Mouse (Mus musculus): ENCODE measurements around the gene Agpat2. TPM values are rescaled to one million over a fixed set of nuclear protein-coding genes. Genes with fewer than 3 reads are reported as not detected.
A peak's percentile ranks its signal among the peaks of the same experiment; 100 is the strongest.

Agpat2 gene
- polyA plus RNA-seq, 1 experiment from 2014 or later, result 7.3 TPM

MicroRNAs encoded within 50 kb of the gene (microRNA counts, 519-probe panel; counts per million panel counts)
- microRNA mmu-miR-126-3p (6,806 counts per million, percentile 94 among the panel's probes with 10 or more counts), microRNA mmu-miR-126-5p (4,745 counts per million, percentile 60 among the panel's probes with 10 or more counts)

Other genes starting within 250 kb of the Agpat2 start
- 0.21 and 0.36 TPM in 2 replicates for gene Card9, start 243.5 kb downstream of the Agpat2 start, polyA plus RNA-seq (2014; fragmentation: Nextera tagmentation; extraction: Ambion mirVana)
- 22.1 and 23.6 TPM in 2 replicates for gene Snapc4, start 223.8 kb downstream of the Agpat2 start, polyA plus RNA-seq (2014; fragmentation: Nextera tagmentation; extraction: Ambion mirVana)
- 133 and 140 TPM in 2 replicates for gene Entr1, start 215.1 kb downstream of the Agpat2 start, polyA plus RNA-seq (2014; fragmentation: Nextera tagmentation; extraction: Ambion mirVana)
- 94.4 and 108 TPM in 2 replicates for gene Pmpca, start 215.1 kb downstream of the Agpat2 start, polyA plus RNA-seq (2014; fragmentation: Nextera tagmentation; extraction: Ambion mirVana)
- 23.1 and 23.9 TPM in 2 replicates for gene Inpp5e, start 195.2 kb downstream of the Agpat2 start, polyA plus RNA-seq (2014; fragmentation: Nextera tagmentation; extraction: Ambion mirVana)
- 29.6 and 31.2 TPM in 2 replicates for gene Sec16a, start 159.2 kb downstream of the Agpat2 start, polyA plus RNA-seq (2014; fragmentation: Nextera tagmentation; extraction: Ambion mirVana)
- 48.9 and 66.8 TPM in 2 replicates for gene Notch1, start 87.8 kb downstream of the Agpat2 start, polyA plus RNA-seq (2014; fragmentation: Nextera tagmentation; extraction: Ambion mirVana)
- gene Egfl7, start 24.4 kb downstream of the Agpat2 start, polyA plus RNA-seq (2014; fragmentation: Nextera tagmentation; extraction: Ambion mirVana), result 62.7 and 65.2 TPM in 2 replicates
- not detected in 2 replicates for gene Gm20532, start 17.8 kb downstream of the Agpat2 start, polyA plus RNA-seq (2014; fragmentation: Nextera tagmentation; extraction: Ambion mirVana)
- 38.4 and 45.5 TPM in 2 replicates for gene Fam69b, start 24.0 kb upstream of the Agpat2 start, polyA plus RNA-seq (2014; fragmentation: Nextera tagmentation; extraction: Ambion mirVana)
- gene Lcn4, start 66.9 kb upstream of the Agpat2 start, polyA plus RNA-seq (2014; fragmentation: Nextera tagmentation; extraction: Ambion mirVana), result not detected in 2 replicates